Mouse (Mus musculus) cerebellum, adult 2 months (tissue): Measurements from ENCODE around the gene Nploc4. TPM values are rescaled to one million over a fixed set of nuclear protein-coding genes. Genes with fewer than 3 reads are reported as not detected.

ENCODE experiments used
- DNase-seq, 2 experiments: peaks; one replicate each; pipeline ENCODE4 v3.0.0; 2021
- H3K27ac ChIP-seq: fragments of 200-500 bp; 2 replicates; pipeline ENCODE4 v1.5.1; 2012; ENCODE audit warnings: low read length, control low read depth, inconsistent platforms; ENCODE audit not compliant: insufficient read depth
- H3K27me3 ChIP-seq: fragments of 200-500 bp; 2 replicates; pipeline ENCODE4 v1.6.1; 2012; ENCODE audit warnings: inconsistent platforms, mild to moderate bottlenecking, low read length, moderate library complexity; ENCODE audit not compliant: control insufficient read depth, insufficient read depth
- H3K4me1 ChIP-seq: fragments of 200-500 bp; 2 replicates; pipeline ENCODE4 v1.6.1; 2011; ENCODE audit warnings: low read length; ENCODE audit not compliant: control insufficient read depth, insufficient read depth
- H3K4me3 ChIP-seq: fragments of 200-500 bp; replicated peaks from 2 replicates; pipeline ENCODE3; 2011; ENCODE audit warnings: mild to moderate bottlenecking, low read depth, low read length, control low read depth; ENCODE audit not compliant: insufficient read depth
- CTCF ChIP-seq: fragments of 200-500 bp; IDR thresholded peaks from 2 replicates; pipeline ENCODE4 v1.5.1; 2011; ENCODE audit warnings: low read depth, mild to moderate bottlenecking, control low read depth, low read length, moderate library complexity, borderline replicate concordance; ENCODE audit not compliant: insufficient read depth
- POLR2A ChIP-seq: fragments of 200-500 bp; IDR thresholded peaks from 2 replicates; pipeline ENCODE4 v1.6.1; 2011; ENCODE audit warnings: low read length, control low read depth, borderline replicate concordance; ENCODE audit not compliant: insufficient read depth
- WGBS: fragments of 180-500 bp; shearing (Covaris S2); methylation state at CpG from one replicate; pipeline ENCODE4 v1.1.7; 2018; 5-methylcytosine and 5-hydroxymethylcytosine counted together
- polyA plus RNA-seq: library from polyadenylated mRNA; depleted of rRNA; stranded (reverse); fragments of >200 nt; gene quantifications from 2 replicates; pipeline ENCODE4 v1.2.3, GENCODE M21; 2012

Gene Nploc4
- polyA plus RNA-seq, 1 experiment, result 56.3 TPM

DNA sequence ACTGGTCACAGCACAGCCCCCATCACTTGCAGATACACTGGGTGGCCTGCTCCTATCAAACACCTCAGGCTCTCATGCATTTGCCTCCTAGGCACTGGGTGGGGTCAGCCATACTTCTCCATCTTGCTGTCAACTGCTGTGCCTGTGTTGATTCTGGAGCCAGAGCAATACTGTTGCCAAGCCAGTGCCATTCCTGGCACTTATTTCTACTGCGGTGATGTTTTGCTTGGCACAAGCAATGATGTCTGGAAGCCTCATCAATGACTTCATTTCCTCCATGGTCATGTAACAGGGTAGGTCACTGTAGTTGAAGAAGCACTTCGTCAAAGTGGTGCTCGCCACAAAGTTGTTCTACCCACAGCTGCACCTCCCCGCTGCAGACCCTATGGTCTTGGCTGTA lies 28.0 kb upstream of the Nploc4 start:
- WGBS, result 75% methylated on average over 4 of the region's 4 CpGs
- Histone ChIP-seq H3K4me1 (no peaks in the 10 kb centered on the region; the same call in 1 of the 2 replicates), H3K4me3 (no peak overlapping the region), H3K27ac (no peak overlapping the region), H3K27me3 (no peaks in the 10 kb centered on the region)
- TF ChIP-seq POLR2A (no peak), CTCF (no peak)
- no peak for DNase-seq

DNA sequence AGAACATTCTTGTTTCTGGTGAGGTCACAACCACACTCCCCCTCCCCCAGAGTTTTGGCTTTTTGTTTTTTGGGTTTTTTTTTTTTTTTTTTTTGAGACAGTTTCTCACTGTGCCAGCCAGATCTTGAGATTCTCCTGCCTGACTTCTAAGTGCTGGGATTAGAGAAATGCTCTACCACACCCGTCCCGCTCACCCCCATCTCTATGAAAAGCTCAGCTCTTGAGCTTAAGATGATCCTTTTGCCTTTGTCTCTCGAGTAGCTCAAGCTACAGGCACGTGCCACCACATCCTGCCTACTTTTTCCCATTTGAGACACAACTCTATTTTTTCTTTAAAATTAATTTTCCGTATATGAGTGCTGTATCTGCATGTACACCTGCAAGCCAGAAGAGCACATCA lies 26.9 kb upstream of the Nploc4 start:
- DNase-seq, result no peak
- 90% methylated on average over 5 of the region's 5 CpGs for WGBS
- H3K27ac ChIP-seq, result no peak overlapping the region
- no peaks in the 10 kb centered on the region; the same call in 1 of the 2 replicates for H3K4me1 ChIP-seq
- H3K4me3 ChIP-seq, result no peak overlapping the region
- no peak for TF ChIP-seq POLR2A
- no peak for TF ChIP-seq CTCF
- no peaks in the 10 kb centered on the region for H3K27me3 ChIP-seq

- H3K4me1 ChIP-seq, result no peaks in the 10 kb centered on the region; the same call in 1 of the 2 replicates
- 87% methylated on average over 2 of the region's 2 CpGs for WGBS
- H3K27ac ChIP-seq, result no peak overlapping the region
- no peak overlapping the region for H3K4me3 ChIP-seq
- no peaks in the 10 kb centered on the region for H3K27me3 ChIP-seq
- TF ChIP-seq CTCF (no peak), POLR2A (no peak)
- DNase-seq, result no peak
These were observed 26.0 kb upstream of the Nploc4 start for GRCm38 (mm10) chr11:120463536-120463935.

- WGBS, result 59% methylated on average over 6 of the region's 6 CpGs
- no peak for DNase-seq
- H3K27ac ChIP-seq, result no peak overlapping the region
These were observed 21.5 kb upstream of the Nploc4 start for GRCm38 (mm10) chr11:120458847-120459597.

GRCm38 (mm10) chr11:120457772-120458751 lies 20.6 kb upstream of the Nploc4 start, which contains the start of the genes Oxld1 and Ccdc137:
TSS of gene Oxld1 (minus strand) at chr11:120458068.
TSS of gene Ccdc137 (plus strand) at chr11:120458115.
- Histone ChIP-seq H3K27me3 (no peaks in the 10 kb centered on the region), H3K4me3 (peak within 1 kb of the TSS; percentile 94), H3K27ac (peak within 1 kb of the TSS; percentile 76), H3K4me1 (0 out of 2 replicates have a peak, but pooled peaks cover 4% of the 10 kb centered on the region)
- TF ChIP-seq CTCF (no peak), POLR2A (peak; percentile 95)
- DNase-seq, result peak; percentile 75 to 82
- WGBS, result 3% methylated on average over 62 of the region's 62 CpGs

More at GRCm38 (mm10) chr11:120458847-120459597, 21.5 kb upstream of the Nploc4 start:
- TF ChIP-seq POLR2A (no peak), CTCF (no peak; the same call in 1 of the 2 replicates)
- H3K4me1 ChIP-seq, result 0 out of 2 replicates have a peak, but pooled peaks cover 4% of the 10 kb centered on the region
- no peaks in the 10 kb centered on the region for H3K27me3 ChIP-seq
- H3K4me3 ChIP-seq, result peak overlapping the region; percentile 94

DNA sequence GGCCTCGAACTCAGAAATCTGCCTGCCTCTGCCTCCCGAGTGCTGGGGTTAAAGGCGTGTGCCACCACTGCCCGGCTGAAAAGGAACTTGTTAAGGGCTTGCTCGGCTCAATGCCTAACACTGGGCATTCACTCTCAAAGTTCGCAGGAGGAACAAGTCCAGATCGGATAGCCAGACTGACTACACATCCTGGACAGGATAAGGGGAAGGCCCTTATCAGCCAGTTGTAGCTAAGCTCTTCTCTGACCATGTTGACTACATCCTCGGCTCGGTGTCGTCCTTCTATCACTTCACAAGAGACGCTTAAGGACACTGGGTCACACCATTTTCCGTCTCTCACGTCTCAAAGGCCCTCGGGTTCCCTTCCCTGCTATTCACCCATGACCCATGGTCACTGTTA lies 19.9 kb upstream of the Nploc4 start:
- Histone ChIP-seq H3K27me3 (no peaks in the 10 kb centered on the region), H3K27ac (peak overlapping the region; percentile 76), H3K4me1 (0 out of 2 replicates have a peak, but pooled peaks cover 4% of the 10 kb centered on the region), H3K4me3 (peak overlapping the region; percentile 94)
- 21% methylated on average over 14 of the region's 14 CpGs for WGBS
- TF ChIP-seq CTCF, result no peak
- no peak for TF ChIP-seq POLR2A
- DNase-seq, result no peak

- 0 out of 2 replicates have a peak, but pooled peaks cover 4% of the 10 kb centered on the region for H3K4me1 ChIP-seq
- H3K27ac ChIP-seq, result no peak overlapping the region
- WGBS, result 93% methylated on average over 7 of the region's 7 CpGs
- no peaks in the 10 kb centered on the region for H3K27me3 ChIP-seq
- no peak for DNase-seq
- TF ChIP-seq POLR2A, result no peak
- no peak for TF ChIP-seq CTCF
- no peak overlapping the region for H3K4me3 ChIP-seq
These were observed 17.9 kb upstream of the Nploc4 start for GRCm38 (mm10) chr11:120455413-120455812.
